Mouse (Mus musculus): ENCODE measurements around the gene Ldb3.

- TF ChIP-seq CTCF (conservative IDR thresholded peaks at IDR 0.05; ENCODE audit: low read length): no peak
- no peak for TF ChIP-seq NANOG (IDR thresholded peaks at IDR 0.05; ENCODE audit: borderline replicate concordance, low read length)
Observed at GRCm38 (mm10) chr14:34568626-34569025, 19.9 kb downstream of the Ldb3 start.
